Mouse (Mus musculus): ENCODE measurements around the gene Poc5. TPM values are rescaled to one million over a fixed set of nuclear protein-coding genes. Genes with fewer than 3 reads are reported as not detected.

The Poc5 gene
- polyA plus RNA-seq, 1 experiment from 2014 or later: 14.9 TPM

DNA sequence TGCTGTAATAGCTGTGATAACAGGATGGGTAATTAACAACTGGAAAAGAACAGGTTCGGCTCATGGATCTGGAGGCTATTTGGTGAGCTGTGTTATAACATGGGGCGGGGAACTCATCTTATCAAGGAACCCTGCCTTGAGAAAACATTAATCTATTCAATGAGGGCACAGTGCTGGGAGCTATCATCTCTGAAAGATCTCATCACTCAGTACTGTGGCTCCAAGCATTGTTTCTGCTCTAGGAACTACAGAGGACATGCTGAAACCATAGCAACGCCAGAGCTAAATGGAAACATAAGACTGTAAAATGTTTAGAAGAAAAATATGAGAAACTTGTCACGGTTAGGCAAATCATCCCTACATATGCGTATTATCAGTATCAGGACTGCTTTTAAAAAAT lies 69.9 kb downstream of the Poc5 start:
- no peaks in the 10 kb centered on the region for H3K36me3 ChIP-seq
- no peak overlapping the region for H3K4me3 ChIP-seq
- no peak for ATAC-seq (ENCODE audit: insufficient number of reproducible peaks, insufficient read depth, low FRiP score, low TSS enrichment, low read depth)
- no peaks in the 10 kb centered on the region for H3K9me3 ChIP-seq
- H3K27me3 ChIP-seq: no peaks in the 10 kb centered on the region
- H3K4me2 ChIP-seq: no peak overlapping the region
- H3K4me1 ChIP-seq: peaks cover 16% of the 10 kb centered on the region
- H3K27ac ChIP-seq: peak overlapping the region; percentile 68; the same call in 1 of the 2 replicates
- no peak overlapping the region for H3K9ac ChIP-seq
- WGBS: 47% methylated on average over 5 of the region's 5 CpGs

DNA sequence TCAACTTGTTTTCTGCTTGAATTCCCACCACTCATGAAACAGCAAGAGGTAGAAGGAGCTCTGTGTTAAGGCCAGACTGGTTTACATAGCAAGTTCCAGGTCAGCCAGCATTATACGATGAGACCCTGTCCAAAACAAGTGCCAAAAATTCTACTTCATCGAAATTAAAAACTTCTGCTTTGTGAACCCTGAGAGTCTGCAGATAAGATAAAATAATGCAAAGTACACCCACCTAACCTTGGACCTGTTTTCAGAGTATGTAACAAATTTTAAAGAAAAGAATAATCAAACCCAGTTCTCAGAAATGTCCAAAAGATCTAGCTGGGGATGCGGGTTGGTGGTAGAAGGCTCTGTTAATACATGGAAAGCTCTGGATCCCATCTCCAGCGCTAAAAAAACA lies 70.5 kb downstream of the Poc5 start:
- Histone ChIP-seq H3K27me3 (no peaks in the 10 kb centered on the region), H3K4me2 (no peak overlapping the region), H3K9me3 (no peaks in the 10 kb centered on the region), H3K4me3 (no peak overlapping the region), H3K4me1 (peaks cover 16% of the 10 kb centered on the region), H3K27ac (peak overlapping the region; percentile 68; the same call in 1 of the 2 replicates), H3K9ac (no peak overlapping the region), H3K36me3 (no peaks in the 10 kb centered on the region)
- WGBS: 75% methylated on average over 4 of the region's 4 CpGs
- ATAC-seq (ENCODE audit: insufficient number of reproducible peaks, insufficient read depth, low FRiP score, low TSS enrichment, low read depth): no peak

GRCm38 (mm10) chr13:96462644-96463043 lies 74.5 kb downstream of the Poc5 start:
- H3K4me2 ChIP-seq: no peak overlapping the region

GRCm38 (mm10) chr13:96465315-96465714 lies 77.2 kb downstream of the Poc5 start:
- ATAC-seq (ENCODE audit: insufficient number of reproducible peaks, insufficient read depth, low FRiP score, low TSS enrichment, low read depth): no peak
- no peak overlapping the region for H3K4me2 ChIP-seq
- peaks cover 4% of the 10 kb centered on the region; the same call in 1 of the 2 replicates for H3K4me1 ChIP-seq
- WGBS: 64% methylated on average over 5 of the region's 5 CpGs
- H3K9me3 ChIP-seq: no peaks in the 10 kb centered on the region
- H3K27ac ChIP-seq: no peak overlapping the region
- no peaks in the 10 kb centered on the region for H3K27me3 ChIP-seq
- H3K36me3 ChIP-seq: no peaks in the 10 kb centered on the region
- H3K4me3 ChIP-seq: no peak overlapping the region
- no peak overlapping the region for H3K9ac ChIP-seq

More at GRCm38 (mm10) chr13:96462644-96463043, 74.5 kb downstream of the Poc5 start:
- WGBS: 56% methylated on average over 1 of the region's 1 CpGs
- no peaks in the 10 kb centered on the region for H3K36me3 ChIP-seq
- H3K9me3 ChIP-seq: no peaks in the 10 kb centered on the region
- no peaks in the 10 kb centered on the region for H3K27me3 ChIP-seq
- no peak overlapping the region for H3K4me3 ChIP-seq
- H3K4me1 ChIP-seq: peaks cover 12% of the 10 kb centered on the region
- no peak overlapping the region for H3K27ac ChIP-seq
- H3K9ac ChIP-seq: no peak overlapping the region
- no peak for ATAC-seq (ENCODE audit: insufficient number of reproducible peaks, insufficient read depth, low FRiP score, low TSS enrichment, low read depth)

Small RNA genes within 50 kb of the gene (microRNA-seq; reads per million reads assigned to microRNA genes)
- gene Gm25213: not detected

Other genes starting within 250 kb of the Poc5 start
- 0.21 TPM in 1 of 2 replicates, not detected in the other for gene Ankdd1b, start 82.9 kb downstream of the Poc5 start, polyA plus RNA-seq (2015; fragmentation: Nextera tagmentation; extraction: Ambion mirVana)
- gene Gm17622, start 102.4 kb downstream of the Poc5 start, polyA plus RNA-seq (2015; fragmentation: Nextera tagmentation; extraction: Ambion mirVana): not detected in 2 replicates
- 12.0 and 14.5 TPM in 2 replicates for gene Polk, start 154.3 kb downstream of the Poc5 start, polyA plus RNA-seq (2015; fragmentation: Nextera tagmentation; extraction: Ambion mirVana)
- gene Col4a3bp, start 154.3 kb downstream of the Poc5 start, polyA plus RNA-seq (2015; fragmentation: Nextera tagmentation; extraction: Ambion mirVana): 12.5 and 14.0 TPM in 2 replicates